In the genomic region with DNA sequence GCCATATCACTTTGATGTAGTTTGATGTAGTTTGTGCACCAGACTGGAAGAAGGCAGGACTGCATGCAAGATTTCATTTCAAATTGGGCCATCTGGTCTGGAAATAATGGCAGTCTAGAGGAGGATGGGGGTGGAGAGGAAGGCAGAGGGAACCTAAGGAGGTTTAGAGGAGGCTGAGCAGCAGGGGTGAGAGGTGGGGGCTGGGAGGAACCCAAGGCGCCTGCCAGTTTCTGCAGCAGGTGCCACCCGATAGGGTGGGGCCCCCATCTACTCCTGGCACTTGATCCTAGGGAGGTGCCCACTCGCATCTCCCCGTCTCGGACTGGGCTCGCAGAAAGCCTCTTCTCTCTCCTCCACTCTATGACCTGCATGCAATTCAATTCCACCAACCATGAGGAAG, we compare ENCODE assay signal across 10 mouse cellular contexts. TPM values are rescaled to one million over a fixed set of nuclear protein-coding genes. Genes with fewer than 3 reads are reported as not detected.
DNase-seq lines count a peak whose midpoint lies in the region; ATAC-seq and TF ChIP-seq lines count a peak whose summit lies in the region.
"Had no signal": no experiment of that assay in that cellular context is flagged by ENCODE, and none has a peak within 500 bp of the region (broad histone marks: within the 10 kb centered on the region; RNA-seq: fewer than 3 reads in every experiment).

No protein-coding gene starts in this region.

- no peaks in the 10 kb centered on the region for H3K36me3 ChIP-seq in lung, postnatal 0 days (ENCODE audit: insufficient read depth, low read length)
- H3K36me3 ChIP-seq in liver, postnatal 0 days (replicated peaks; ENCODE audit: insufficient read depth, low read length): no peaks in the 10 kb centered on the region
- H3K36me3 ChIP-seq: limb, embryonic 15.5 days had no signal

- H3K9me3 ChIP-seq in lung, postnatal 0 days (ENCODE audit: low read length): no peaks in the 10 kb centered on the region
- H3K9me3 ChIP-seq in liver, postnatal 0 days (ENCODE audit: low read length): no peaks in the 10 kb centered on the region
- H3K9me3 ChIP-seq: limb, embryonic 15.5 days had no signal

- H3K9ac ChIP-seq in lung, postnatal 0 days (replicated peaks; ENCODE audit: low read depth): no peak overlapping the region
- peak overlapping the region; percentile 36; the same call in 1 of the 2 replicates for H3K9ac ChIP-seq in liver, postnatal 0 days (replicated peaks)
- H3K9ac ChIP-seq: limb, embryonic 15.5 days had no signal

- no peak overlapping the region for H3K27ac ChIP-seq in lung, postnatal 0 days (ENCODE audit: low read length)
- H3K27ac ChIP-seq in liver, postnatal 0 days (ENCODE audit: low read depth): peak overlapping the region; percentile 98
- H3K27ac ChIP-seq: limb, embryonic 15.5 days had no signal

- H3K4me1 ChIP-seq in lung, postnatal 0 days (ENCODE audit: insufficient read depth, low read depth, low read length): 0 out of 2 replicates have a peak, but pooled peaks cover 9% of the 10 kb centered on the region
- H3K4me1 ChIP-seq in liver, postnatal 0 days (ENCODE audit: insufficient read depth): peaks cover 67% of the 10 kb centered on the region

- peak; percentile 37 to 44 for DNase-seq in cerebellum, postnatal 14 days
- peak; percentile 53 for DNase-seq in lung, postnatal 0 days (ENCODE audit: low spot score)
- DNase-seq in lung, postnatal 25 days (ENCODE audit: low spot score): no peak
- peak; percentile 79 for DNase-seq in liver, postnatal 0 days
- DNase-seq in thymus, postnatal 0 days (ENCODE audit: low spot score): peak; percentile 26
- DNase-seq in kidney, adult 11 months: no peak
- no peak for DNase-seq in heart, postnatal 14 days
- DNase-seq: adrenal gland, postnatal 25 days had no signal

- 55% methylated on average over 5 of the region's 6 CpGs for WGBS in lung, postnatal 0 days
- WGBS in liver, postnatal 0 days (ENCODE audit: insufficient replicate concordance): 46% methylated on average over 6 of the region's 6 CpGs

- no peak overlapping the region for H3K4me2 ChIP-seq in lung, postnatal 0 days (replicated peaks; ENCODE audit: low read depth, low read length)
- peak overlapping the region; percentile 45 for H3K4me2 ChIP-seq in liver, postnatal 0 days (ENCODE audit: low read depth, low read length)
- H3K4me2 ChIP-seq: limb, embryonic 15.5 days had no signal

- ATAC-seq in cerebellum, adult (ENCODE audit: insufficient number of reproducible peaks, low FRiP score, low TSS enrichment): no peak
- ATAC-seq in lung, postnatal 0 days: 0 out of 2 replicates have a peak, but pooled peaks have one; percentile 11
- peak; percentile 76 for ATAC-seq in liver, postnatal 0 days

- H3K4me3 ChIP-seq in lung, postnatal 0 days (ENCODE audit: low read depth, low read length): no peak overlapping the region
- H3K4me3 ChIP-seq in liver, postnatal 0 days (ENCODE audit: low read depth, low read length): no peak overlapping the region
- H3K4me3 ChIP-seq: limb, embryonic 15.5 days had no signal

- H3K27me3 ChIP-seq in lung, postnatal 0 days (replicated peaks; ENCODE audit: insufficient read depth, low read length): no peaks in the 10 kb centered on the region
- H3K27me3 ChIP-seq in liver, postnatal 0 days (ENCODE audit: insufficient read depth, low read length): no peaks in the 10 kb centered on the region
- H3K27me3 ChIP-seq: limb, embryonic 15.5 days had no signal

- intact Hi-C loops in heart, postnatal 14 days (cut with DNase I): no loop called here

- no peak for TF ChIP-seq EP300 in lung, postnatal 0 days (IDR thresholded peaks at IDR 0.05)
- TF ChIP-seq EP300 in liver, postnatal 0 days (IDR thresholded peaks at IDR 0.05; ENCODE audit: low read depth): peak; percentile 88

- TF ChIP-seq CTCF in lung, postnatal 0 days (IDR thresholded peaks at IDR 0.05): no peak
- TF ChIP-seq CTCF in liver, postnatal 0 days (IDR thresholded peaks at IDR 0.05; ENCODE audit: low read depth): no peak

RNA-seq across cellular contexts. Expression of a gene that starts 33.1 kb away (rescaled TPM):
- 17.2 and 17.5 TPM in 2 replicates for polyA plus RNA-seq in lung, postnatal 0 days (2015; fragmentation: Nextera tagmentation; extraction: Ambion mirVana)
- 62.7 and 69.6 TPM in 2 replicates for polyA plus RNA-seq in liver, postnatal 0 days (2015; fragmentation: Nextera tagmentation; extraction: Ambion mirVana)
- polyA plus RNA-seq in thymus, postnatal 0 days (2015; fragmentation: Nextera tagmentation; extraction: Ambion mirVana): 82.5 and 84.3 TPM in 2 replicates
- 100 to 1,000 TPM; 153 to 157 TPM for total RNA-seq in heart, postnatal 14 days (2021)

Comparison
In these comparisons a context has a peak if more than half of its experiments do, and no peak if none do; other contexts are left out.
1. DNase-seq: peak in cerebellum, postnatal 14 days (2 of 2), lung, postnatal 0 days (single experiment), liver, postnatal 0 days (single experiment) and thymus, postnatal 0 days (single experiment); none in lung, postnatal 25 days (single experiment), kidney, adult 11 months (single experiment) and heart, postnatal 14 days (0 of 2).